Mouse (Mus musculus): ENCODE results near the gene Osbp2. TPM values are rescaled to one million over a fixed set of nuclear protein-coding genes. Genes with fewer than 3 reads are reported as not detected.

Gene Osbp2
- total and polyA plus RNA-seq, 3 experiments = 0.22 TPM; not detected in 2

DNA sequence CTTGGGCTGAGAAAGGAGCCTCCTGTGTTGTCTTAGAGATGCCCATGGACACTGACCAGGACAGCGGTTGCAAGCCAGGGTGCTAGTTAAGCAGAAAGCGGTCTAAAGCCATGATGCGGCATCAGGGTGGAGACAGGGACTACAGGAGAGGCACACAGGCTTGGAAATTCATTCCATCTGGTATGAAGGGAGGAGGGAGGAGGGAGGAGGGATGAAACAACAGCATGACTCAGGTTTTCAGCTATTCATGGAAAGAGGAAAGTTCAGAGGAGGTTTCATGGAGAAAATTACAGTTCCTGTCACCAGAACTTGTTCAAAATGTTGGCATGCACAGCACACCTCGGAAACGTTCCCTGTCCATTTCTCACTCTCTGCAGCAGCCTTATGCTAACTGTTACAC lies 7.9 kb downstream of the Osbp2 start:
- Histone ChIP-seq H3K9me3 (replicated peaks) (no peaks in the 10 kb centered on the region), H3K4me3 (ENCODE audit: low read depth, low read length) (no peak overlapping the region), H3K4me1 (ENCODE audit: insufficient read depth, low read depth, low read length) (no peaks in the 10 kb centered on the region), H3K27me3 (ENCODE audit: insufficient read depth, low read length) (peaks cover 3% of the 10 kb centered on the region; the same call in 1 of the 2 replicates), H3K36me3 (replicated peaks) (no peaks in the 10 kb centered on the region)
- ATAC-seq (ENCODE audit: extremely low read depth, insufficient number of reproducible peaks, low FRiP score, poor library complexity, severe bottlenecking) (no peak), DNase-seq (ENCODE audit: low spot score) (no peak)
- TF ChIP-seq GATA1 (IDR thresholded peaks at IDR 0.05; ENCODE audit: borderline replicate concordance, low read length) (no peak), CTCF (IDR thresholded peaks at IDR 0.05; ENCODE audit: low read depth, low read length) (no peak), GATA2 (IDR thresholded peaks at IDR 0.05; ENCODE audit: borderline replicate concordance, low read depth, low read length) (no peak), TAL1 (conservative IDR thresholded peaks at IDR 0.05; ENCODE audit: low read depth, low read length) (no peak), POLR2AphosphoS5 (IDR thresholded peaks at IDR 0.05; ENCODE audit: insufficient replicate concordance, low read depth, low read length) (no peak)

DNA sequence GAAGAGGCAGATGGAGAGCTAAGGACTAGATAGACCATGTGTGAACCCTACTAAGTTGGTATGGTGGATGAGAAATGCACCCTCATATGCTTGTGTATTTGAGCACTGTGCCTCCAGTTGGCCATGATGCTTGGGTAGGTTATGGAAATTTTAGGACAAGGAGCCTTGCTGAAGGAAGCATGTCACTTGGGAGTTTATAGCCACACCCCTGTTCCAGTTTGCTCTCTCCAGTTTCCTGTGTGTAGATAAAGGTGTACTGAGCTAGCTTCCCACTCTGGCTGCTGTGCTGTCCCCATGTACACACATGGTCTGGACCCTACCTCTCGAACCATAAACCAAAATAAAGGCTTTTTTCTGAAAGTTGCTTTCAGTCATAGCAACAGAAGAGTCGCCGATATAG lies 9.5 kb downstream of the Osbp2 start:
- Histone ChIP-seq H3K4me3 (ENCODE audit: low read depth, low read length) (no peak overlapping the region), H3K27me3 (ENCODE audit: insufficient read depth, low read length) (peaks cover 3% of the 10 kb centered on the region; the same call in 1 of the 2 replicates), H3K9me3 (replicated peaks) (no peaks in the 10 kb centered on the region), H3K4me1 (ENCODE audit: insufficient read depth, low read depth, low read length) (no peaks in the 10 kb centered on the region), H3K36me3 (replicated peaks) (no peaks in the 10 kb centered on the region)
- DNase-seq (ENCODE audit: low spot score) = no peak
- no peak for TF ChIP-seq CTCF (IDR thresholded peaks at IDR 0.05; ENCODE audit: low read depth, low read length)
- TF ChIP-seq GATA1 (IDR thresholded peaks at IDR 0.05; ENCODE audit: borderline replicate concordance, low read length) = no peak
- TF ChIP-seq TAL1 (conservative IDR thresholded peaks at IDR 0.05; ENCODE audit: low read depth, low read length) = no peak
- no peak for TF ChIP-seq POLR2AphosphoS5 (IDR thresholded peaks at IDR 0.05; ENCODE audit: insufficient replicate concordance, low read depth, low read length)
- TF ChIP-seq GATA2 (IDR thresholded peaks at IDR 0.05; ENCODE audit: borderline replicate concordance, low read depth, low read length) = no peak
- no peak for ATAC-seq (ENCODE audit: extremely low read depth, insufficient number of reproducible peaks, low FRiP score, poor library complexity, severe bottlenecking)

DNA sequence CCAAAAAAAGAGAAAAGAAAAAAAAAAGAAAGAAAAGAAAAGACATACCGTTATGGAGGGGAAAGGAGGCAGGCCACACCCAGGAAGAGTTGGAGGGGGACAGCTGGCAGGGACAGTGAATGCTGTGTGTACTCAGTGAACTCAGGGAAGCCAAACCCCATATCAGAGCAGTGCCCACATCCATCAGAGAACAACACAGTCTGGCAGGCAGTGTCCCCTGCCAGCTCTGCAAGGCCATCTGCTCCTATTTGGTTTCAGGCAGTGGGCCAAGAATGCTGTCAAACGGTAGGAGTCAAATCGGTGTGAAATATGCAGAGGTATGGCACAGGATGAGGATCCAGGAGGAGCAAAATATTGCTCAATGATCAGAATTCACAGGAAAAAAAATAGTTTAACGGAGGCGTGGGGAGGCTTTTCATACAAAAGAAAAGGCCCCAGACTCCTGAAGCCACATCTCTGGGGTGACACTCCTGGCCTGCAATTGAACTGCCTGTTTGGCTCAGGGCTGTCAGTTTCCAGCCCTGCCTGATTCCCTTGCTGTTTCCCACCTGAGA lies 10.1 kb downstream of the Osbp2 start:
- DNase-seq (ENCODE audit: low spot score) = no peak
- Histone ChIP-seq H3K4me3 (ENCODE audit: low read depth, low read length) (no peak overlapping the region), H3K9me3 (replicated peaks) (no peaks in the 10 kb centered on the region), H3K4me1 (ENCODE audit: insufficient read depth, low read depth, low read length) (no peaks in the 10 kb centered on the region), H3K27me3 (ENCODE audit: insufficient read depth, low read length) (peaks cover 3% of the 10 kb centered on the region; the same call in 1 of the 2 replicates), H3K36me3 (replicated peaks) (no peaks in the 10 kb centered on the region)
- no peak for ATAC-seq (ENCODE audit: extremely low read depth, insufficient number of reproducible peaks, low FRiP score, poor library complexity, severe bottlenecking)
- TF ChIP-seq GATA1 (IDR thresholded peaks at IDR 0.05; ENCODE audit: borderline replicate concordance, low read length) (no peak), POLR2AphosphoS5 (IDR thresholded peaks at IDR 0.05; ENCODE audit: insufficient replicate concordance, low read depth, low read length) (no peak), CTCF (IDR thresholded peaks at IDR 0.05; ENCODE audit: low read depth, low read length) (no peak), GATA2 (IDR thresholded peaks at IDR 0.05; ENCODE audit: borderline replicate concordance, low read depth, low read length) (no peak), TAL1 (conservative IDR thresholded peaks at IDR 0.05; ENCODE audit: low read depth, low read length) (no peak)

DNA sequence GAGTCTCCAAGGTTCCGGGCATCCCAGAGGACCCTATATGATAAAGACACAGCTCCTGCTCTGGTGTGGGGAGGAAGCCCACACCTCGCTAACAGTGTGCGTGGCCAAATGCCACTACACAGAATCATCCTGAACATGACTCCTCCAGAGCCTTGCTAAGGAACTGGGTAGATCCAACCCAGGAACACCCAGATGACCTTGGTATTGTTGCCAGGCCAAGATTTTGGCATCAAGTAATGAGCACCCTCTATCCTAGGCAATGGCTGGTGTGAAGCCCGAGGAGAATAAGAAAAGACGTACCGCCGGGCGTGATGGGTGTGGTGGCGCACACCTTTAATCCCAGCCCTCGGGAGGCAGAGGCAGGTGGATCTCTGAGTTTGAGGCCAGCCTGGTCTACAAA lies 10.7 kb downstream of the Osbp2 start:
- no peaks in the 10 kb centered on the region for H3K4me1 ChIP-seq (ENCODE audit: insufficient read depth, low read depth, low read length)
- no peaks in the 10 kb centered on the region for H3K9me3 ChIP-seq (replicated peaks)
- no peak overlapping the region for H3K4me3 ChIP-seq (ENCODE audit: low read depth, low read length)
- no peak for DNase-seq (ENCODE audit: low spot score)
- no peaks in the 10 kb centered on the region for H3K36me3 ChIP-seq (replicated peaks)
- no peak for ATAC-seq (ENCODE audit: extremely low read depth, insufficient number of reproducible peaks, low FRiP score, poor library complexity, severe bottlenecking)
- no peak for TF ChIP-seq POLR2AphosphoS5 (IDR thresholded peaks at IDR 0.05; ENCODE audit: insufficient replicate concordance, low read depth, low read length)
- peaks cover 3% of the 10 kb centered on the region; the same call in 1 of the 2 replicates for H3K27me3 ChIP-seq (ENCODE audit: insufficient read depth, low read length)

DNA sequence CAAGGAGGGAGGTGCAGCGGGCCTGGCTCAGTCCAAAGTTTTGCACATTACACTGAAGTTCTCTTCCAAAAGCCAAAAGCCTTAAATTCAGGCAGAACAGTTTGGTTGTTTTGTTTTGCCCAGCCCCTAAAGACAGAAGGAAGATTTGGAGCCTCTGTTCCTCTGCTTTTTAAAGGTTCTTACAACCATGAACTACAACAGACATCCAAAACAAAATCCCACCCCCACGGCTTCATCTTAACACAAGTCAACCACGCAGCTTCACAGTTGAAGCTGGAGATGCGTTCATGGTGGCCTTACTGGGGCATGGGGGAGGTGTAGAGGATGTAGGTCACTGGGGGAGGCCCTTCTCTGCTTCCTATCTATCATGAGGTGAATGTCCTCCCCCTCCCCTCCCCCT lies 11.8 kb downstream of the Osbp2 start:
- peaks cover 3% of the 10 kb centered on the region; the same call in 1 of the 2 replicates for H3K27me3 ChIP-seq (ENCODE audit: insufficient read depth, low read length)
- no peaks in the 10 kb centered on the region for H3K4me1 ChIP-seq (ENCODE audit: insufficient read depth, low read depth, low read length)
- no peak for TF ChIP-seq TAL1 (conservative IDR thresholded peaks at IDR 0.05; ENCODE audit: low read depth, low read length)
- TF ChIP-seq GATA2 (IDR thresholded peaks at IDR 0.05; ENCODE audit: borderline replicate concordance, low read depth, low read length) = no peak
- TF ChIP-seq POLR2AphosphoS5 (IDR thresholded peaks at IDR 0.05; ENCODE audit: insufficient replicate concordance, low read depth, low read length) = no peak
- no peak for TF ChIP-seq GATA1 (IDR thresholded peaks at IDR 0.05; ENCODE audit: borderline replicate concordance, low read length)
- TF ChIP-seq CTCF (IDR thresholded peaks at IDR 0.05; ENCODE audit: low read depth, low read length) = no peak
- no peak overlapping the region for H3K4me3 ChIP-seq (ENCODE audit: low read depth, low read length)
- no peaks in the 10 kb centered on the region for H3K9me3 ChIP-seq (replicated peaks)
- DNase-seq (ENCODE audit: low spot score) (no peak), ATAC-seq (ENCODE audit: extremely low read depth, insufficient number of reproducible peaks, low FRiP score, poor library complexity, severe bottlenecking) (no peak)
- H3K36me3 ChIP-seq (replicated peaks) = no peaks in the 10 kb centered on the region

DNA sequence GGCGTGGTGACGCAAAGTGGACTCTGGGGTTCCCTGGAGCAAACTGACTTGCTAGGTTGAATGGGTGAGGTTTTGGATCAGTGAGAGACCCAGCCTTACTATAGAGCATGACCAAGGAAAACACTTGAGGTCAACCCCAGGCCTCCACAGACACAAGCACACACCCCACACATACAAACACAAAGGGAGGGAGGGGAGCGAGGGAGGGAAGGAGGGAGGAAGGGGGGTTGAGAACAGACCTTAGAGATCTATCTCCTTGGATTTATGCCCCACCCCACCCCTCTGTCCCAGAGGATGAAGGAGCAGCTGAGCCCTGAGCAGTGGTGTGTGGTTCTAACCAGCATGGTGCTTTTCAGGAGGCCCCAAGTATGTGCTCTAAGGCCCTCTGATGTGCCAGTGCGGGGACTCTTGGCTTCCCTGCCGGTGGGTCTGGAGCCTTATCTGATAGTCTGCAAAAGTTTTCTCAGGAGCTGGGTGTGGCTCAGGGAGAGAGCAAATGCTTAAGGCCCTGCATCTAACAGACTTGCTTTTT lies 12.9 kb downstream of the Osbp2 start:
- TF ChIP-seq CTCF (IDR thresholded peaks at IDR 0.05; ENCODE audit: low read depth, low read length) = no peak
- TF ChIP-seq GATA1 (IDR thresholded peaks at IDR 0.05; ENCODE audit: borderline replicate concordance, low read length) = no peak
- no peak for TF ChIP-seq POLR2AphosphoS5 (IDR thresholded peaks at IDR 0.05; ENCODE audit: insufficient replicate concordance, low read depth, low read length)
- TF ChIP-seq TAL1 (conservative IDR thresholded peaks at IDR 0.05; ENCODE audit: low read depth, low read length) = no peak
- no peak for TF ChIP-seq GATA2 (IDR thresholded peaks at IDR 0.05; ENCODE audit: borderline replicate concordance, low read depth, low read length)
- DNase-seq (ENCODE audit: low spot score) (no peak), ATAC-seq (ENCODE audit: extremely low read depth, insufficient number of reproducible peaks, low FRiP score, poor library complexity, severe bottlenecking) (no peak)
- Histone ChIP-seq H3K9me3 (replicated peaks) (no peaks in the 10 kb centered on the region), H3K27me3 (ENCODE audit: insufficient read depth, low read length) (peaks cover 2% of the 10 kb centered on the region; the same call in 1 of the 2 replicates), H3K36me3 (replicated peaks) (no peaks in the 10 kb centered on the region), H3K4me3 (ENCODE audit: low read depth, low read length) (no peak overlapping the region), H3K4me1 (ENCODE audit: insufficient read depth, low read depth, low read length) (no peaks in the 10 kb centered on the region)
